Mouse (Mus musculus) layer of hippocampus, postnatal 14 days (tissue): ENCODE measurements around the gene Osbpl7. TPM values are rescaled to one million over a fixed set of nuclear protein-coding genes. Genes with fewer than 3 reads are reported as not detected.

ENCODE experiments used
- DNase-seq, 2 experiments: peaks; one replicate each; pipeline ENCODE4 v3.0.0; 2021 to 2022; ENCODE audit warnings: low spot score in 2 of 2, mixed read lengths in 1 of 2
- total RNA-seq, 2 experiments: library from RNA; stranded (reverse); gene quantifications; 2 replicates each; pipeline ENCODE4 v1.2.3; 2021

Gene Osbpl7
- total RNA-seq, 2 experiments from 2014 or later, result 15.1 to 16.2 TPM

DNA sequence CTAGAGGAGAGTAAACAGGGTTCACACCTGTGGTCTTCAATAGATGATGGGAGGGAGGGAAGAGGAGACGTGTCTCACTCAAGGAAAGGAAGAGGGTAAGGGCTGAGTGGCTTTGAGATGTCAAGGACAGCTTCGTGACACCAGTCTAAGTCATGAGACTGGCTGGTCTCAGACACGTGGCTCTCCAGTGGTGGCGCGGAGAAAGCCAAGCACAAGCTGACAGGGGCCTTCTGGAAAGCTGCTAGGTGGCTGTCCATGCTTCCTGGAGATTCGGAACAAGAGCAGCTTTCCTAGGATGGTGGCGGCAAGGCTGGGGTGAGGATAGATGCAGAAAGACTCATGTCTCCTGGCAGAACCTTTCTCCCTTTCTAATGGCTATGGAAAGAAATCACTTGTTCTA, 11.5 kb upstream of the Osbpl7 start:
- no peak for DNase-seq

- no peak for DNase-seq
Observed at GRCm38 (mm10) chr11:97040301-97041021, 10.0 kb upstream of the Osbpl7 start.

- DNase-seq, result peak; percentile 86
Observed at GRCm38 (mm10) chr11:97041022-97041899, 9.2 kb upstream of the Osbpl7 start, which contains the start of the genes Lrrc46 and Mrpl10. Gene Lrrc46, minus strand, starts transcription at chr11:97041407. Gene Mrpl10, plus strand, starts transcription at chr11:97041560.

GRCm38 (mm10) chr11:97044902-97045301, 5.5 kb upstream of the Osbpl7 start:
- no peak for DNase-seq

GRCm38 (mm10) chr11:97045861-97046260, 4.6 kb upstream of the Osbpl7 start:
- DNase-seq, result no peak

DNA sequence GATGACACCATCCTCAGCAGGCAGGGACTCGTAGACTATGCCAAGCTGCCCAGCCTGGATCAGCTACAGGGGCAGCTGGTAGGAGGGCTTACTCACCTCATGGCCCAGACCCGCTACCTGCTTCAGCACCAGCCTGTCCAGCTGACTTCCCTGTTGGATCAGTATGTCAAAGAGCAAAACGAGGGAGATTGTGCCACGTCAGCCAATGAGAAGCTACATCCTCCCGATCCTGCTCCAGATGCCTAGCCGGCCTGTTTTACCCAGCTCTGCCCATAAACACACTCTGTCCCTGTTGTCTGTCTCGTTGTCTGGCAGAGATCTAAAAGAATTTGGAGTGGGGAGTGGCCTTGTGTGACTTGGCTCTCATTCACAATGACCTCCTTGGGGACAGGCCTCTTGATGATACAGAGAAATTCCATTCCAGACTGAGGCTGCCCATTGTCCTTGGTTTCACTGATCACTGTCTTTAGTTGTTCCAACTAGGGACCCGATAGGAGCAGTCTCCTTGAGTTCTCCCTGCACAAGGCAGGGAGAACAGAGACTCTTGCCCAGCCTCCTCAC, 2.3 kb upstream of the Osbpl7 start:
- DNase-seq, result no peak

GRCm38 (mm10) chr11:97049492-97050085, 839 bp upstream of the Osbpl7 start:
- no peak for DNase-seq

DNA sequence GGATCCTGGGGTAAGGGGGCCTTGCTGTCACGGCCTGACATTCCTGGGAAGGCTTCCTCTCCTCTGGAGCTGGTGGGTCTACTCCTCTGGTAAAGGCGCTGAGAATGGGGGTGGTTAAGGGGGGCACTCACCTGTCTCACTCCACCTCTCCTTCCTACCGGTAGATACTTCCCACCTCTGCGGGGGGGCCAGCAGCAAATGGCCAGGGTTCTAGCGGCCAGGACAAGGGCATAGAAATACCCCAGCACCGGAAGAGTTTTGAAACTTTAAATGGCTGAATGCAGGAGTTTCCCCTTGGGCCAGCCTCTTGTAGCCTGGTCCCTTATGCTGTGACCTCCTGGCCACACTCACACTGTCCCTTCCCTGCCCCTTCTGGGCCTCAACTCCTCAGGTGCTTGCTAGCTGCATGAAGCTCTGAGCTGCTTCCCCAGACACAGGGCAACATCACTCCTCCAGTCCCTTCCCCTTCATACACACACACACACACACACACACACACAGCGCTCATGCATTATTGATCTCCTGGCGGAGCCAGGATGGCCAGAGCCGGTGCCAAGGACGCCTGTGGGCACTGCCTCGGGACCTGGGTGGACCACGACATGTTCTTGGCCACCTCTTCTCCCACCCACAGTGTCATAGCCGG, 637 bp downstream of the Osbpl7 start:
- no peak for DNase-seq

DNA sequence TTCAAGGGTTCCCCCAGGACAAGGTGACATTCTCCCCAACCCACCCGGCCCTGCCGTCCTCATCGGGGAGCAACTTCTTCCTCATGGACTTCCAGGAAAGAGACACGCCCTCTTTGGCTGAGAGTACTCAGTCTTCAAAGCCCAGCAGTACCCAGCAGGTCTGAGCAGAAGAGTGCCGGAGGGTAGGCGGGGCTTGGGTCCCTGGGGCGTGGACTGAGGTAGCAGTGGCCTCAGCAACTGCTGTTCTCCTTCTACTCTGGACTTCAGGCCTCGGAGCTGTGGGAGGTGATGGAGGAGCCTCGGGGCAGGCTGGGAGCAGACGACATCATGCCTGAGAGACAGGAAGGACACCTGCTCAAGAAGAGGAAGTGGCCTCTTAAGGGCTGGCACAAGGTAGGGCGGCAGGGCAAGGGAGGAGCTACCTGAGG, 1.8 kb downstream of the Osbpl7 start:
- no peak for DNase-seq

DNA sequence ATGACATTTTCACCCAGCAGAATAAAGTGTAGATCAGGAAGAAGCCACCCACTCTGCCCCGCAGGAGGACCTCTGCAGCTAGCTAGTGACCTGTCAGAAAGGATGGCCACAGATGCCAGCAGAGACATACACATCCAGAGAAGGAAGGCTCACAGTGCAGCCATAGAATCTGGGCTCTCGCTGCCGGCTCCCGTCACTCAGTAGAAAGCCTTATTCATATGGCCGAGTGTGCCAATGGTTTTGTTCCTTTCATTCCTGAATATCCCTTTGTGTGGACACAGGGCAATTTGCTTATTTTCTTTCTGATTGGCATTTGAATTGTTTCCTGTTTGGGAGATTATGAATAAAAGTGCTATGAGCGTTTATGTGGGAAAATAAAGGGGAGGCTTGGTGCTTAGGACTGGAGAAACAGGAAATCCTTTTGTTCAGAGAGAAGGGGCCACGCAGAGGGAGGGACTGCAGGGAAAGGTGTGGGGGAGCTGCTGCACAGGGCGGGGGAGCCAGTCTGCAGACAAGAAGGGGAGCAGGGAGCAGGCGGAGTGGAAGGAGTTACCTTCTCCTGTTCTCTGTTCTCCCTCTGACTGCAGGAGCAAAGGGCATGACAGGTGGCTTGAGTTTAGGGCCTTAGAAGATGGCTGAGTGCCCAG, 13.0 kb downstream of the Osbpl7 start:
- DNase-seq, result no peak

DNA sequence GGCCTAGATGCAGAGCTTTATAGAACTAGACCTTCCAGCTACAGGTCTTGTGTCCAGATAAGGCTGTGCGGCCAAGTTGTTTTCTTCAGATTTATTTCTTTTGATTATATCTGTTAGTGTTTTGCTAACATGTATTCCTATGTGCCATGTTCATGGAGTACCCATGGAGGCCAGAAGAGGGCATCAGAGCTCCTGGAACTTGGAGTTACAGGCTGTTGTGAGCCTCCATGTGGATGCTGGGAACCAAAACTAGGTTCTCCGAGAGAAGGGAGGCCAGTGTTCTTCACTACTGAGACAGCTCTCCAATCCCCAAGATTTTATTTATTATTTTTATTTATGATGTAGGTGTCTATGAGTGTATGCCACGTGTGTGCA, 13.5 kb downstream of the Osbpl7 start:
- no peak for DNase-seq

- no peak for DNase-seq
Observed at GRCm38 (mm10) chr11:97065538-97066295, 15.3 kb downstream of the Osbpl7 start.

DNA sequence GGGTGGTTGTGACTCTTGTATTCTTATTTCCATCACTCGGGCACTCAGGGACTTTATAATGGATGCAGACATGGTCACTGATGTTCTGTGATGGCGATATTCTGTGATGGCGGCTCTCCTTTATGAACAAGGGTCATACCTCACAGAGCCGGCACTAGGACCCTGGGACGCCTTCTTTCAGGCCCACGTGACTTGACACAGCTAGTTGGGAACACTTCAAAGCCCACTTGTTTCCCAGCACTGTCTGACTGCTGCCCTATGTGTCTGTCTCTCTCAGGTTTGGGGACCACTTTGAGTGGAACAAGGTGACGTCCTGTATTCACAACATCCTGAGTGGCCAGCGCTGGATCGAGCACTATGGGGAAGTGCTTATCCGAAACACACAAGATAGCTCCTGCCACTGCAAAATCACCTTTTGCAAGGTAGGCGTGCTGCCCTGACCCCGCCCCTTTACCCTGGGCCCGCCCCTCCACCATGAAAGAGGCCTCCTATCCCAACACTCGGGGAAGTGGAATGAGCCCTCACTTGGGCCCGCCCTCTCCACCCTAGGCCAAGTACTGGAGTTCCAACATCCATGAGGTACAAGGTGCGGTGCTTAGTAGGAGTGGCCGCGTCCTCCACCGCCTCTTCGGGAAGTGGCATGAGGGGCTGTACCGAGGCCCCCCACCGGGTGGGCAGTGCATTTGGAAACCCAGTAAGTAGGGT, 16.4 kb downstream of the Osbpl7 start:
- DNase-seq, result no peak

DNA sequence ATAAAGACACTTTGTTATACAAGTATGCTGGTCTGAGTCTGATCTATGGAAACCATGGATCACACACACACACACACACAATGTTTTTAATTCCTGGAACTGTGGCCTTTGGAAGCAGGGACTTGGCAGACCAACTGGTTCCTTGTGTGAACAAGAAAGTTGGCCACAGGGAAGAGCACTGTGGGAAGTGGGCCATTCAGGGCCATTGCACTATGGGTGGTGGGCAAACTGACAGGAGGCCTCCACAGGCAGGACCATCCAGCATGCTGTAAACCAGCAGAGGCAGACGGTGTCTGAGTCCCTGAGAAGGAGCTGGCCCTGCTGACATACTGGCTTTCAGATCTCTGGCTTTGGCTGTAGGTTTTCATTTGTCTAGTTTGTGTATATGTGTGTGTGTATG, 18.9 kb downstream of the Osbpl7 start:
- no peak for DNase-seq

GRCm38 (mm10) chr11:97069770-97070169, 19.3 kb downstream of the Osbpl7 start:
- no peak for DNase-seq

- DNase-seq, result no peak
Observed at GRCm38 (mm10) chr11:97071129-97071528, 20.7 kb downstream of the Osbpl7 start.

DNA sequence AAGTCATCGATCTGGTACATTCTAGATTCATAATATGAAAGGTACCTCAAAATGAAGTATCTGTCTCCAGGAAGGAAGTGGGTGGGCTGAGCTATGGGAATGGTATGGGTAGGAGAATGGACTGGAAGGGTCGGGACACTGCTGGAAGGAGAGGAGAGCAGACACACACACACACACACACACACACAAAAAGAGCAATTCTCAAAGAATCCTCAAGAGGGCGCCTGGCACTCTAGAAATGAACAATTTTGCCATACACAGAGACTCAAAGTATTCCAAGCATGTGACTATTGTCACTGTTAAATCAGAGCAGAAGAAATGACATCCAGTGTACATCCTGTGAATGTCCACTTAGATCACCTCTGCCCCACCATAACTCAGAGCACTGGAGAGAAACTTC, 22.1 kb downstream of the Osbpl7 start:
- peak; percentile 58 to 71 for DNase-seq

- no peak for DNase-seq
Observed at GRCm38 (mm10) chr11:97074235-97074634, 23.8 kb downstream of the Osbpl7 start.

GRCm38 (mm10) chr11:97078751-97079150, 28.3 kb downstream of the Osbpl7 start:
- no peak for DNase-seq
